Mouse (Mus musculus) kidney, adult 2 months (tissue): Measurements from ENCODE around the gene Egfem1.

Experiments used
- CTCF ChIP-seq: fragments of 200-500 bp; conservative IDR thresholded peaks from 2 replicates; pipeline ENCODE4 v1.5.1; 2011; ENCODE audit warnings: low read depth, mild to moderate bottlenecking, control low read depth, low read length, moderate library complexity, mixed read lengths; ENCODE audit not compliant: insufficient read depth, insufficient read length
- POLR2A ChIP-seq: fragments of 200-500 bp; IDR thresholded peaks from one replicate; pipeline ENCODE4 v1.6.1; 2011; ENCODE audit warnings: low read depth, low read length, control low read depth

DNA sequence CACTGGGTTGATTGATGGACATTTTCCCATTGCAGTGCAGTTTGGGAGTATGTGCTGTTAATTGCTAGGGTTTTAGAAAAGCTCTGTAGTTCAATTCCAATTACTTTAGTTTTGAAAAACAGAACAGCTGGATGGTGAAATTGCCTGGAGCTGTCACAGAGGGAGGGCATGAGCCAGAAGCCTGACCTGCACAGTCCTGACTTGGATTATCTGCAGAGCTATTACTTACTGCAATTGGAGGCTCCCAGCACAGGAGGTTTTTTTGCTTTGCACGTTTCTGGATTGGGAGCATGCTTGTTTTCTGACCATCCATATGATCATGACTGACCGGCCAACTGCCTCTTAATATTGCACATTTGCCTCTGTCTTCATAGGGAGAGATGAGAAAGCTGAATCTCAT lies 299.4 kb downstream of the Egfem1 start:
- TF ChIP-seq POLR2A (no peak), CTCF (no peak)
